Mouse (Mus musculus) kidney, adult 2 months (tissue): ENCODE data around the gene Galm.

Experiments used
- CTCF ChIP-seq: fragments of 200-500 bp; conservative IDR thresholded peaks from 2 replicates; pipeline ENCODE4 v1.5.1; 2011; ENCODE audit warnings: low read depth, mild to moderate bottlenecking, control low read depth, low read length, moderate library complexity, mixed read lengths; ENCODE audit not compliant: insufficient read depth, insufficient read length
- POLR2A ChIP-seq: fragments of 200-500 bp; IDR thresholded peaks from one replicate; pipeline ENCODE4 v1.6.1; 2011; ENCODE audit warnings: low read depth, low read length, control low read depth

DNA sequence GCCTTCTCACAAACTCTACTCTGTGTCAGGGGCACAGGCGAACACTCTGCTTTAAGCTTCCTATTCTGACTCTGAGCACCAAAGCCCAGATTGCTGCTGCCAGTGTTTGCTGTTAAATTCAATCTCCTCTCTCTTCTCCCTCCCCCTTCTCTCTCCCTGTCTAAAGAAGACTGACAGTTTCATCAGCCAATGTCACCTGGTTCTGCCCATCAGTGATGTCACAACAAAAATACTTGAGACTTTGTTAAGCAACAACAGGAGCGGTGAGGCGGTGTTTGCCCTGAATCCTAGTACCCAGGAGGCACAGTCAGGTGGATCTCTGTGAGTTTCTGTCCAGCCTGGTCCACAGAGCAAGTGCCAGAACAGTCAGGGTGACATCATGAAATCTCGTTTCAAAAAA, 13.8 kb upstream of the Galm start:
- TF ChIP-seq CTCF (no peak), POLR2A (no peak)
